Mouse (Mus musculus) neural tube, embryonic 10.5 days (tissue): ENCODE data around the gene Scyl1.

ENCODE experiments used
- DNase-seq: peaks from one replicate; pipeline ENCODE4 v3.0.0-alpha.2; 2017; ENCODE audit warnings: low spot score; ENCODE audit errors: extremely low spot score

The Scyl1 gene

DNA sequence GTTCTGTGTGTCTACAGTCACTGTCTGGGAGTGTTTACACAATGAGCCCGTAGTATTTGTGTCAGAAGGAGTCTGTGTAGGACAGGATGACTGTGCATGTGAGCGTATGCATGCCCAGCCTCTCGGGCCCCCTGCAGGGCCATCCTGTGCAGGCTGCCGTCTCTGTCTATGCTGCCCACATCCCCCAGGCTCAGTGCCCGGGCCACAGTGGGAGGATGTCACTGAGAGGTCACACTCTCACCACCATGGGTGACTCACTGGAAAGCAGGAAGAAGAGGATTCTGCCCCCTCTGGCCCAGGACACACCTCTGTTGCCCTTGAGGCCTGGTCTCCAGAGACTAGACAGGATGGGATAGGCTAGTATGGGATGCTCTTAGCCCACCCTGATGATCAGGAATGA is 27.6 kb downstream of the Scyl1 start:
- DNase-seq = no peak

DNA sequence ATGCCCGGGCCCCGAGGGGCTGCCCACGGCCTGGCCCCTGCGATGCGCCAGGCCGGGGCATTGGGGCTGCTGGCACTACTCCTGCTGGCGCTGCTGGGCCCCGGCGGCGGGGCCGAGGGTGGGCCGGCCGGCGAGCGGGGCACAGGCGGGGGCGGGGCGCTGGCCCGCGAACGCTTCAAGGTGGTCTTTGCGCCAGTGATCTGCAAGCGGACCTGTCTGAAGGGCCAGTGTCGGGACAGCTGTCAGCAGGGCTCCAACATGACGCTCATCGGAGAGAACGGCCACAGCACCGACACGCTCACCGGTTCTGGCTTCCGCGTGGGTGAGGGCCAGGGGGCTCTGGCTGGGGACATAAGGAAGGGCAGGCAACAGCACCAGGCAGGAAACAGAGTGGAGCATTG is 29.0 kb downstream of the Scyl1 start:
- peak; percentile 70 for DNase-seq

DNA sequence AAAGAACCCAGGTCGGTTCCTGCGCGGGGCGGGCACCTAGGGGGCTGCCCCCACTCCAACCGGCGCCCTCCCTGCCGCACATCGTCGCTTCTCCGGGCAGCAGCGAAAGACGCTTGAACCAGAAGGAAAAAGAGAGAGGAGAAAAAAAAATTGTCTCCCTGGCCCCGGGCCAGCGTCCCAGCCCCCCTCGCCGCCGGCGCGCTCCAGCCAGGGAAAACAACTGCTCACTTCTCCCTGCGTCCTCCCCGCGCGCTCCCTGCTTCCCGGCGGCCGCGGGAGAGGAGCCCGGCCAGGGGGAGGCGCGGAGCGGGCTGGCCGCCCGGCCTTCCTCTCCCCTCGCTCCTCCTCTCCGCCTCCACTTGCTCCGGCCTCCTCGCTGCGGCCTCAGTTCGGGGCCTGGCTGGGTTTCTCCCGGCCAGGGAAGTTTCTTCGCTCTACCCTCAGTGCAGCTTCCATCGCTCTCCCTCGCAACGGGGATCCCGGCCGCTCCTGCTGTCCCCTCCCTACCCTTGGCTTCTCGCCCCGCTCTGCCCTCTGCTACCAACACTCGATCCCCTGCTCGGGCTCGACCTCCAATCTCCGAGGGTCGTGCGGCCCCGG is 29.5 kb downstream of the Scyl1 start:
- peak; percentile 76 for DNase-seq

DNA sequence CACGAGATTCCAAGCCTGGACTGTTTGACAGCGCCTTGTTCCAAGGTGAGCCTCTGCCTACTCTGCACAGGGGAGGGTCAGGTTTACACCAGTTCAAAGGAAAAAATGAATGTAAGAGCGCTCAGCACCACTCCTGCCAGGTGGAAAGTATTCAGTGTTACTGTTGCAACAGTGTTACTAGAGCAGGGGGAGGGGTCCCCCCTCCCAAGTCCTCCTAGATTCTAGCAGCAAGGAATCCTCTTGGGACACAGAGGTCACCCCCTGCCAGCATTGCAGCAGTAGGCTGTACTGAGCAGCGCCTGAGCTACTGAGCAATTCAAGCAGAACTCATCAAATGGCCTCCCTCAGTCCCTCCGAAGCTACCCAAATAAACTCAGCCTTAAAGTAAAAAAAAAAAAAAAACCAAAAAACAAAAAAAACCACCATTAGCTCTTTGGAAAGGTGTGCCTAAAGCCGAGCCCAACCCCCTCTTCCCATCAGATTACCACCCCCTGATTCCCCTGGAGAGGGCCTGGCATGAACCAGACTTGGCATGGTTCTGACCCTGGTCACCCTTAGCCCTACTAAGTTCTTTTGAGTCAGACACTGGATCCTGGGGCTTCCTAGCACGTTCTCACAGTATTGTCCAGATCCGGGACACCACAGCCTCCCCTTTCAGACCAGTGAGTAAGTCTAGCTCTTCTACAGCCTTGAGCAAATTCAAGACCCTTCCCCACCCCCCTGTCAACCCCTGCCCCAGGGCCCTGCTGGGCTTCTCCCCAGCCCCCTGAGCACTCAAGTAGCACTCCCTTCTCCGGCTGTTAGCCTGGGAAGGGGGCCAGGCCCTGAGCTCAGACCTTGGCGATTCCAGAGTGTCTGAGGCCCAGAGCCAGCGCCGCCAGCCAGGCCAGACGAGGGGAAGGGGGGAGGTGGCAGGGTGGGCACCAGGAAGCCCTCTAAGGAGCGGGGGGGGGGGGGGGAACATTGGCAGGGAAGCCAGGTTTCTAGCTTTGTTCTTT is 30.6 kb downstream of the Scyl1 start, which contains the start of gene Ltbp3:
Ltbp3 (plus strand) TSS at position 585 of the 998 bp plus-strand sequence.
- peak; percentile 40 for DNase-seq

DNA sequence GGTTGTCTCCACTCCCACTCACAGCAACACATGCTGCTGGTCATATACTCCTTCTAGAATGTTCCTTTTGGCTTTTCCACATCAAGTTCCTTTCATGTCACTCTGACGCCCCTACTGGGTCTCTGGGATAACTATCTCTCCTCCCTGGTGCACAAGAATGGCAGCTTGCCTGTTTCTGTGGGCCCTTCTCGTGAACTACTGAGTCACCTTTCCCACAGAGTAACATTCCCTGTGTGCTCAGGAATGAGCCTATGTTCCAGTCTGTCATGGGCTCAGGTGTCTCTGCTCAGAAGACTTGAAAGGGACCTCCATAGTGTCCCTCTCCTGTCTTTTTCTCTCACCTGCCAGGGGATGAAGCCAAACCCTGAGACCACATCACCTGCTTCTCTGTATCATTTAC is 31.8 kb downstream of the Scyl1 start:
- DNase-seq = no peak

DNA sequence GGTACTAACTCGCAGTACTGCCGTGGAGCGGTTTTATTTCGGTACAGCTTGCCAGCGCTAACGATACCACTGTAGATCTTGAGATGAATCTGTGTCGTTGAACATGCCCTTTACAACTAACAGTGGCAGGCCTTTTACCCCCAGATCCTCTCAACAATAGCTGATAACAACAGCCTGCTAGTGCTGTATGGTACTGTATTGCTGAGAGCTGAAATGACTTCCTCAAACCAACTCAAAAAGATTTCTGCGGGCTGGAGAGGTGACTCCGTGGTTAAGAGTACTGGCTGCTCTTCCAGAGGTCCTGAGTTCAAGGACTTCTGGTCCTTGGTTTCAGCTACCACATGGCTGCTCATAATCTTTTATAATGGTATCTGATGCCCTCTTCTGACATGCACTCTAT is 36.9 kb downstream of the Scyl1 start:
- DNase-seq = no peak

DNA sequence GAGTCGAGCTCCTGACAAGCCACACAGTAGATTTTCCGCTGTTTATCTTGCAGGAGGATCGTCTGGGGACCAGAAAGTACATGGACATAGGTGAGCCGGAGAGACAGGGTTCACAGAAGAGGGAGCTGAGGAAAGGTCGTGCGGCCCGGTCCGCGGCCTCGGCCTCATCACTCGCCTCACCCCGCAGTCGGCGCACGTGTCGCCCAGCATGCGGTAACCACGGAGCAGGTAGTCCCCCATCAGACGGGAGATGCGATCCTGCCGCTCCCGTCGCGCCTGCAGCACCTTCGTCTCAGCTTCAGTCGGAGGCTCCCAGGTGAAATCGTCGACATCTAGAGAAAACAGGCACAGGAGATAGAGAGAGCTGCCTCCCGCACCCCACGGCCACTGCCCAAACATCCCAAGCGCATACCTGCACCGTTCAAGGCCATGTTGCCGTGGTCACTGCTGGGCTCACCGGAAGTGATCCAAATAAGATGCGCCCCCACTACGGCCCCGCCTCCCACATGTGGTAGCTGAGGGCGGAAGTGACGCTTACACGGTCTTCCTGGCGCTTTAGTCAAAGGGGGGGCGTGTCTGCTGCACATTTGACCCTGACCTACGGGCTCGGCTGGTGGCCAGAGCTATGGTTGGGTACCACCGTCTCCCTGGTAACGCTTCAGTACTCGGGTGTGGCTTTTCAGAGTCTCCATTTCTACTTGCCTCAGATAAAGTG is 39.8 kb downstream of the Scyl1 start:
- DNase-seq = peak; percentile 97

DNA sequence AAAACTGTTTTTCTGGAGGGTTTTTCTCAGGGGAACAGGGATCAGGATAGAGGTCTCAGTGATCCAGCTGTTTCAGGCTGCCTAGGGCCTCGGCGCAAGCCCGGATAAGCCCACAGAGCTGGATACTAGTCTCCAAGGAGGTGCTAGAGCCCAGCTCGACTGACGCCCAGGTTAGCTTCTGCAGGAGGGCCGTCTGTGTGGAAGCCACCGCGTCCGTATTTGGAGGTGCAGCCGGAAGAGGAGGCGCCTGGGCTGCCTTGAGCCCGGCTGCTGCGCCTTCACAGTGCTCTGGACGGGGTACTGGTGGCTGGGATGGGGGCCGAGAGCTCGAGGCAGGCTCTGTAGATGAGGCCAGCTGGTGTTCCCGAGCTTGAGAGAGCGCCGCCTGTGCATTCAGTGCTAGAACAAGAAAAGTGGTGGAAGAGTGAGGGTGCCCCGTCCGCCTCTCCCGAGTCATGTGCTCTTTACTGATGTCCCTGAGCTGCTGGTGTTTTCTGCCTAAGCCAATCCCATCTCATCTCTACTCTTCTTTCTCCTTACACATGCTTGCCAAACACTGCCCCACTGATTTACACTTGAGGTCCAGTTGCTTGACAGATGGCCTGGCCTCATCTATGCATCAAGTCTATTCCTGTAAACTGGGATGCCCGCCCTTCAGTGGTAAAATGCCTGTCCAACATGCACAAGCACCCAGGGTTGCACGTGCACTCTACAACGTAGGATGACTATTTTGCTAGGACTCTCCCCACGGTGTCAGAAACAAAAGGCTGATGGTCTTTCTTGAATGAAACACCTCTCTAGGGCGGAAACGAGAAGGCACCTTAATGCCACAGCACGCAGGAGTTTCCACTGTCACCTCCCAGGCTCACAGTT is 40.7 kb downstream of the Scyl1 start:
- DNase-seq = no peak

DNA sequence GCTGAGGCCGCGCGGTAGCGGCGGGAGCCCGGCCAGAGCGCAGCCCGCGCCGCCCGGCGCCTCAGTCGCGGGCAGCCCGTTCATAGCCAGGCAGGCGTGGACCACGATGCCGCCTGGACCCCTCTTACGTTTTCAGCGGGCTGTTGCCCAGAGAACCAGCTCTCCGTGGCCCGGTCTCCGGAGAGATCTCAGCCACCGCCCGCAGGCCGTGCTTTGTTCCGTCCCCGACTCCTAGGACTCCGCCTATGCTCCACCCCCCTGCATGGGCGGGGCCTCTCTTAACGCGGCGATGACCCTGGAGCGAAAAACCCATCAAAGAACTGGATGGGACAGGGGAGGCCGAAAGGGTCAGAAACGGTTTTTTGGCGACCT is 41.8 kb downstream of the Scyl1 start, which contains the start of gene Fam89b:
Fam89b (minus strand) TSS at position 210 of the 372 bp plus-strand sequence.
- peak; percentile 85 for DNase-seq

DNA sequence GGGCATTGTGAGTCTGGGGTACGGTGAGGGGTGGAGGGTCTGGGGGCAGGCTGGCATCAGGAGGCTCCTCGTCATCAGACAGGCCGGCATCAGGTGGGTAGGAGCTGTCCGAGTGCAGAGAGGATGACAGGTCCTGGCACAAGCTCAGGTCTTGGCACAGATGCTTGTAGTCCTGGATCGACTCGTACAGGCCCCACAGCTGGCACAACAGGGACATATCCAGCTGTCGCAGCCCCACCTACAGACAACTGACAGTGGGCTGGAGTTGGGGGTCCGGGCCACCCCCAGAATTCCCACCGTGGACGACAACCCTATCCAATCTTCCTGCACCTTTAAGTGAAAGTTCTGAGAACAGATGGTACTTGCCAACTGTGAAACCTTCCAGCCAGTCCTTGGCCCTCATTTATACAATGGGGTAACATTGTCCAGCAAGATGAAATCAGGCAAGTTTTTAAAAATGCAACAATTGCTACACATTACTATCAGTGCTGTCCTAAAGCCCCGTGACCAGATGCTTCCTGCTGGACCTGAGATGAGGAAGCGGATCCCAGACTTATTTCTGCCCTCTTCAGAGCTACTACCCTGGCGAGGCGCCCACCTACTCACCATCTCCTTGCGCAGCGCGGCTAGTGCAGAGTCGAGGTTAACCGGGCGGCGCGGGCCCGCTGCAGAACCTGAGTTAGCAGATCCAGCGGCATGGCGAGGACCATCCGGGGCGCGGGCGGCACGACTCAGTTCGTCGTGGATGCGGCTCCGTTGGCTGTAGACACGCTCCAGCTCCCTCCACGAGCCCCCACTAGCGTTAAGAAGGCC is 42.4 kb downstream of the Scyl1 start:
- no peak for DNase-seq

DNA sequence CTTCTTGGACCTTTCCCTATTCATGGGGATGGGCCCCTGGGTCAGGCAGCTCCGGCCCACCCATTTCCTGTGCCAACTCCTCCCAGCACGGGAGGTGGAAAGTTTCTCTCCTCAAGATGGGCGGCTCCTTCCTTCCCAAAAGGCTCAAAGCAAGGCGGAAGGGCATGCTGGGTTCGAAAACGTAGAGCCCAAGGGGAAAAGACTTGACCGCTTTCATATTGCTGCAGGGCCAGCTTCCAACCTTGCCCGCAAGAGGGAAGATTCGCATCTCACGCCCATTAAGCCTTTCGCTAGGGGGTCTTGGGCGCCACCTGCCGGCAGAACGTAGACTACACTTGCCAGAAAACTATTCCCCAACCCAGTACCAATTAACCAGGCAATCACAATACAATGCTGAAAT is 43.5 kb downstream of the Scyl1 start:
- DNase-seq = peak; percentile 90

DNA sequence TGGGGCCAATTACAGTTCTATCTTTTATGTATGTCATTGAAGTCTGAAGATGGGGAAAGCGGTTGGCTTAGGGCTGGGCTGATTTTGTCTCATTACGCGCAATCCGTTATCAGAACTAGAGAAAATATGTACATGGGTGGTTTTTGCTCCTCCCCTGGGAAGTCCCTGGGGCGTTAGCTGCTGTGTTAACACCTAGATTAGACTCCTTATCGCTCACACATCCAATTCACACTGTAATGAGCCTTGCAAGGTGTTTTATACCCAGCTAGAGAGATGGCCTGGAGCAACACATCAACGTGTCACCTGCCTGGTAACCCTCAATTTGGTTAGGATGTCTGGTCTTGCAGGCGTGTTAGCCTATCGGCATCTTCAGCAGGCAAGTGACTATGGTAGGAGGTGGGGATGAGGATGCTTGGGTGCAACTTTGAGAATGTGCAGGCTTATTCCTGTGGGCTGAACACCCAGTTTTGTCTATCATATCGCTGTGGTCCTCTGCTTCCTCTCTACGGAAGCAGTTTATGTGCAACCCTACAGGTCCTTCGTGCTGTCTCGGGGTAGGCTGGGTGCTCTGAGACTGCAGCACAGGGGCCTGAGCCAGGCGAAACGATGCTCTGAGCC is 44.1 kb downstream of the Scyl1 start:
- no peak for DNase-seq

DNA sequence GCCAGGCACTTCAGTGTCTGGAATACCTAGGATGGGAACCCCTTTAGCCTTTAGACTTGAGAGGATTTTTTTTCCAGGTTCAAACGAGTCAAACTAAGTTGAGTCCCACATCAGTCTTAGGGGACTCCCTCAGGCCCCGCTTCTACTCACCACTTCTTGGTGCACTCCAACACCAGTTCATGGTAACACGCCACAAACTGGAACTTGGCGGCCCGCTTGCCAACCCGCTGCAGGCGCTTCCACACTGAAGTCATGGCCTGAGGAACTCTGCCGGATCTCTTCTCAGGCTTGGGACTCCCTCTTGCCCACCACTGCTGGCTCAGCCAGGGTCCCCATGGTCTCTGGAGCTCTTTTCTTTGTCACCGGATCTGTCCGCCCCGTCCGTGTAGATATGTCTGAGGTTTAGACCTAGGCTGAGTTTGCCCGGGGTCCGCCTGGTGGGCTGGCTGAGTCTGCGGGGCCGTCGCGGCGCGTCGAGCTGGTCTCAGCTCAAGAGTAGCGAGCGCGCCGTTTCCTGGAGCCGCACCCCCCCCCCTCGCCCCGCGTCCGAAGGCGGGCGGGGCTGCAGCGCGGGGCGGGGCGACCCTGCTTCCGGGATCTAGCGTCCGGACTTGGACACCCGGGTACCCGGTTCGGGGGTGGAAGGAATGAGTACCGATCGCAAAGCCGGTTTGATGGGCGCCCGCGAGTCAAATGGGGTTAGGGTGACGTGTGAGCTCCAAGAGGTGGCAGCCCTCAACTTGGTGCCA is 45.3 kb downstream of the Scyl1 start, which contains the start of gene Ehbp1l1:
Ehbp1l1 (minus strand) TSS at position 551 of the 749 bp plus-strand sequence.
- DNase-seq = no peak

DNA sequence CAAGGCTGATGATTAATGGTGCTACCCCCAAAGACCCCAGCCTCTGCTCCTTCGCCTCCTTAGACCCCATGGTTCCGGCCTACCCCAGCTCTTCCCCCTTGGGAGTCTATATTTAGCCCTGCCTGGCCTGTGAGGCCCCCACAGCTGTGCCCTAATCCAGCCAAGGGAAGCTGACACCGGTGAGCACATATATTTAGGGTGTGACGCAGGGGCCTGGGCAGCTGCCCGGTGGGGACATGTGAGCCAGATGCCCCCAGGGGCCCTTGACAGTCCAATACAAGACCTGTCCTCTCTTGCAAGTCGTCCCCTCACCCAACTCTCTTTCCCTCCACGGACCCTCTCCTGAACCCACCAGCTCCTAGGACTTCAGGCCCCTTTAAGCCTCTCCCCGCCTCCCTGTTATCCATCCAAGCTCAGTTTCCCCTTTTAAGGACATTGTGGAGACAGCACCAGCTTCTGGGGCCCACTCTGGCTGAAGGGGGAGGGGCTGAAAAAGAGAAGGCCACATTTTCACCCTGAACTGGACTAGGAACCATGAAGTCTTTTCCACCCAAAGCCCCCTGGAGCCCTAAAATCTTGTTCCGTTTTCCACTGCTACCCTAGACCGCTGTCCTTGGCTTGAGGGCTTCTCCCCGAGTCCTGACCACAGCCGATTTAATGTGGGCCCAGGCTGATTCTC is 46.1 kb downstream of the Scyl1 start:
- no peak for DNase-seq

DNA sequence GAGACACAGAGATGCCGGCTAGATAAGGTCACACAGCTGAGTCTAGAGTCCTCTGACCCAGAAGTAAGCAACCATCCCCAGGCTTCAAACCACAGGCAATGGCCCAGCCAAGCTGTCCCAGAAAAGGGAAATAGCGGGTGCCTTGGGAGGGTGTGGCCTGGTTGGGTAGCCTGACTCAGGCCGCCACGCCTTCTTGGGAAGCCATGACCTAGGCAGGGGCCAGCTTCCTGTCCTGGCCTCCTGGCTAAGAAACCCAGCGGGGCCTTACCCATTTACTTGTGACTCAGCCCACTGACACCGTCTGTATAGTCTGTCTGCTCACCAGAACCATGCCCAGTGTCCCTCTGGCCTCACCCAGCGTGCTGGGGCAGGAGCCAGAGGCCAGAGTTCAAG is 46.7 kb downstream of the Scyl1 start:
- no peak for DNase-seq

DNA sequence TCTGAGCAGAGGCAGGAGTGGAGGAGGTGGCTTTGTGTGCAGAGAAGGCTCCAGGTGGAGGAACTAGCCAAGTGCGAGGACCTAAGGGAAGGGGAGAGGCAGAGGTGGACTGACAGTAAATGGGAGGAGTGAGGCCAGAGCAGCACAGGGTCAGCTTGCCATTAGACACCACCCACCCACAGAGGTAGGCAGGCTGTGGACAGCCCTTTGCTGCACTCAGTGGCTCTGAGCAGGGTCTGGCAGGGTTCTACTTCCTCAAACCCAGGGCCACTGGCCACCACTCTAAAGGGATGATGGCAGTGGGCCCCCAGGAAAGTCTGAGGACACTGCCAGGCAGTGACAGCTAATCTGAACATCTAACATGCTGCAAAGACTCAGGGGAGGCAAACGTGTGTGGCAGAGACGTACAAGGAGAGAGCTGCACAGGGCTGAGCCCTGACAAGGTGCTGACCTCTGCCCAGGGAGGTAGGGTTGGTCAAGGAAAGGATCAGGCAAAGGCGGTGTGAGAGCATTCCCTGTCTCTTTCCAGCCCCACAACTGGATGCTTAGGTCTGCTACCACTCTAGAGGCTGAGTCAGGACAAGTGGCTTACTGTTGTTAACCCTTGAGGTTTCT is 47.2 kb downstream of the Scyl1 start:
- DNase-seq = no peak

DNA sequence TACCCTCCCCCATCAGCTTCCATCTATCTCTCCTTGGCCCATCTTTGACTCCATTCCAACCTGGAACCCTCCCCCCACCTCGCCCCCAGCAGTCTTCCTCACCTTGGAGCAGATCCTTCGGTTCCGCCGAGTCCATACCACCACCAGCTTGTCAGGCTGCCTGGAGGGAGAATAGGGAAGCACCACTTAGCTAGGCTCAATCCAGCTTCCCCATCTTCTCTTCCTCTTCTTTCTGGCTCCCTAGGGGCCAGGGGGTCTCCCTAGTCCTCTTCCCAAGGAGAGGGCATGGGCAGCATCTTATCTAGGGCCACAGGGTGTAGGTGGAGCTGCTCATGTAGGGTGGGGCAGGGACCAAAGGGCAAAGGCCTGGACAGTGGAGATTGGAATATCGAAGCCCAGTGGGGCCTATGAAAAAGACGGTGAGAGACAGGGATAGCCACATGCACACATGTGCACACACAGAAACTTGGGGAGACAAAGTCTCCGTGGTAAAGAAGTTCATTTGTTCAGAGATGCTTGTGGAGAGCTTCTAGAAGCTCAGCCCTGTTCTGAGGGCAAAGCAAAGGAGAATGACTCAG is 48.3 kb downstream of the Scyl1 start:
- no peak for DNase-seq
